Mouse (Mus musculus) erythroid progenitor cell, adult 5-6 weeks (primary cell): Measurements from ENCODE around the gene Adgrv1. TPM values are rescaled to one million over a fixed set of nuclear protein-coding genes. Genes with fewer than 3 reads are reported as not detected.
A peak's percentile ranks its signal among the peaks of the same experiment; 100 is the strongest.
"Not testable (repeated sequence)": the region's sequence is repeated elsewhere in the genome, so short reads cannot be mapped to it uniquely, and the experiment has no call there.

Experiments
- ATAC-seq: replicated peaks from 2 replicates; pipeline ENCODE4 v1.8.0; 2016; ENCODE audit warnings: moderate number of reproducible peaks, mild to moderate bottlenecking, moderate TSS enrichment, inconsistent platforms; ENCODE audit not compliant: poor library complexity, low FRiP score, severe bottlenecking
- total RNA-seq, 2 experiments: library from RNA; stranded (forward) in 1 of 2; stranded (reverse) in 1 of 2; fragments of 150-400 nt in 1 of 2; fragments of 186-747, 209-891 nt in 1 of 2; gene quantifications; 2 replicates each; pipeline versions ENCODE4 v1.2.3 to v1.2.4; 2015 to 2017; ENCODE audit warnings: low replicate concordance in 2 of 2

Gene Adgrv1
- total RNA-seq, 2 experiments from 2014 or later = not detected

GRCm38 (mm10) chr13:81628631-81629190 lies 4.2 kb downstream of the Adgrv1 start:
- ATAC-seq = no peak

- ATAC-seq = not testable (repeated sequence)
Measured at GRCm38 (mm10) chr13:81627861-81628260, 5.1 kb downstream of the Adgrv1 start.

- ATAC-seq = no peak
Measured at GRCm38 (mm10) chr13:81610349-81610748, 22.6 kb downstream of the Adgrv1 start.

- ATAC-seq = no peak
Measured at GRCm38 (mm10) chr13:81606991-81607390, 26.0 kb downstream of the Adgrv1 start.

- ATAC-seq = no peak
Measured at GRCm38 (mm10) chr13:81596910-81597607, 35.9 kb downstream of the Adgrv1 start.

- ATAC-seq = no peak
Measured at GRCm38 (mm10) chr13:81578692-81579091, 54.3 kb downstream of the Adgrv1 start.

GRCm38 (mm10) chr13:81570241-81570821 lies 62.6 kb downstream of the Adgrv1 start:
- no peak for ATAC-seq

GRCm38 (mm10) chr13:81550024-81550423 lies 82.9 kb downstream of the Adgrv1 start:
- ATAC-seq = no peak

- ATAC-seq = no peak
Measured at GRCm38 (mm10) chr13:81534916-81535315, 98.0 kb downstream of the Adgrv1 start.

GRCm38 (mm10) chr13:81526687-81527086 lies 106.3 kb downstream of the Adgrv1 start:
- ATAC-seq = no peak

GRCm38 (mm10) chr13:81510142-81510541 lies 122.8 kb downstream of the Adgrv1 start:
- no peak for ATAC-seq

- no peak for ATAC-seq
Measured at GRCm38 (mm10) chr13:81497035-81497434, 135.9 kb downstream of the Adgrv1 start.

GRCm38 (mm10) chr13:81491971-81492370 lies 141.0 kb downstream of the Adgrv1 start:
- ATAC-seq = no peak

- ATAC-seq = no peak
Measured at GRCm38 (mm10) chr13:81486980-81487379, 146.0 kb downstream of the Adgrv1 start.

- ATAC-seq = no peak
Measured at GRCm38 (mm10) chr13:81473750-81474149, 159.2 kb downstream of the Adgrv1 start.

- no peak for ATAC-seq
Measured at GRCm38 (mm10) chr13:81466661-81467060, 166.3 kb downstream of the Adgrv1 start.

GRCm38 (mm10) chr13:81465794-81466193 lies 167.2 kb downstream of the Adgrv1 start:
- no peak for ATAC-seq

GRCm38 (mm10) chr13:81449630-81450029 lies 183.3 kb downstream of the Adgrv1 start:
- ATAC-seq = no peak

GRCm38 (mm10) chr13:81449198-81449597 lies 183.8 kb downstream of the Adgrv1 start:
- ATAC-seq = no peak

GRCm38 (mm10) chr13:81441412-81441811 lies 191.5 kb downstream of the Adgrv1 start:
- ATAC-seq = no peak

- ATAC-seq = 0 out of 2 replicates have a peak, but pooled peaks have one; percentile 39
Measured at GRCm38 (mm10) chr13:81439390-81440025, 193.4 kb downstream of the Adgrv1 start.
